Mouse (Mus musculus) cerebellum, postnatal 36 days (tissue): ENCODE measurements at regions not wholly inside any gene's neighbourhood (a gene's known extent, or its start where the extent isn't known, plus 50 kb on each side); places are given as distances from the start of the nearest gene placed in this dataset.

Experiments
- DNase-seq, 2 experiments: peaks; one replicate each; pipeline ENCODE4 v3.0.0; 2021 to 2022; ENCODE audit warnings: mixed read lengths in 2 of 2

GRCm38 (mm10) chr10:87639339-87639738, 117.7 kb downstream of the Pah start:
- no peak for DNase-seq

GRCm38 (mm10) chr10:87649091-87649490, 127.5 kb downstream of the Pah start:
- DNase-seq = peak in 1 of 2 experiments; percentile 9

GRCm38 (mm10) chr10:87652139-87652740, 130.6 kb downstream of the Pah start:
- no peak for DNase-seq

- DNase-seq = no peak
Observed at GRCm38 (mm10) chr10:87654112-87654511, 132.5 kb downstream of the Pah start.

- no peak for DNase-seq
Observed at GRCm38 (mm10) chr10:87666020-87666718, 144.6 kb downstream of the Pah start.

GRCm38 (mm10) chr10:87666719-87667387, 145.3 kb downstream of the Pah start:
- DNase-seq = no peak

GRCm38 (mm10) chr10:87667651-87668140, 146.1 kb downstream of the Pah start:
- DNase-seq = no peak

GRCm38 (mm10) chr10:87674740-87675420, 153.3 kb downstream of the Pah start:
- DNase-seq = no peak

- no peak for DNase-seq
Observed at GRCm38 (mm10) chr10:87676041-87676672, 154.6 kb downstream of the Pah start.

- DNase-seq = no peak
Observed at GRCm38 (mm10) chr10:87678984-87679383, 157.4 kb downstream of the Pah start.

GRCm38 (mm10) chr10:87686311-87686710, 164.7 kb downstream of the Pah start:
- DNase-seq = no peak

- DNase-seq = no peak
Observed at GRCm38 (mm10) chr10:87686785-87687184, 165.2 kb downstream of the Pah start.

GRCm38 (mm10) chr10:87687844-87688243, 166.2 kb downstream of the Pah start:
- DNase-seq = no peak

- DNase-seq = no peak
Observed at GRCm38 (mm10) chr10:87690831-87691230, 167.2 kb upstream of the Igf1 start.

- DNase-seq = no peak
Observed at GRCm38 (mm10) chr10:87696485-87696884, 161.6 kb upstream of the Igf1 start.

GRCm38 (mm10) chr10:87711209-87711608, 146.9 kb upstream of the Igf1 start:
- DNase-seq = no peak

GRCm38 (mm10) chr10:87711798-87712197, 146.3 kb upstream of the Igf1 start:
- DNase-seq = peak in 1 of 2 experiments; percentile 6

- DNase-seq = no peak
Observed at GRCm38 (mm10) chr10:87715874-87716600, 142.0 kb upstream of the Igf1 start.

GRCm38 (mm10) chr10:87717156-87717555, 140.9 kb upstream of the Igf1 start:
- no peak for DNase-seq

GRCm38 (mm10) chr10:87718491-87718890, 139.6 kb upstream of the Igf1 start:
- no peak for DNase-seq

GRCm38 (mm10) chr10:87719978-87720377, 138.1 kb upstream of the Igf1 start:
- DNase-seq = no peak

- no peak for DNase-seq
Observed at GRCm38 (mm10) chr10:87722244-87722643, 135.8 kb upstream of the Igf1 start.
